Mouse (Mus musculus) kidney, embryonic 15.5 days (tissue): Measurements from ENCODE around the gene Grik1. TPM values are rescaled to one million over a fixed set of nuclear protein-coding genes. Genes with fewer than 3 reads are reported as not detected.

Experiments used
- ATAC-seq: fragments of 200-750 bp; cut with Nextera tagmentation; replicated peaks from 2 replicates; pipeline ENCODE4 v1.8.0; 2017; ENCODE audit warnings: moderate TSS enrichment; ENCODE audit not compliant: low FRiP score
- H3K27ac ChIP-seq: fragments of 300-500 bp; sonication (generic); 2 replicates; pipeline ENCODE4 v1.5.1; 2015; ENCODE audit warnings: mild to moderate bottlenecking, inconsistent platforms
- H3K27me3 ChIP-seq: fragments of 300-500 bp; sonication (generic); 2 replicates; pipeline ENCODE4 v1.6.1; 2015; ENCODE audit warnings: inconsistent platforms
- H3K36me3 ChIP-seq: fragments of 300-500 bp; sonication (generic); 2 replicates; pipeline ENCODE4 v1.6.1; 2015; ENCODE audit warnings: inconsistent platforms
- H3K4me1 ChIP-seq: fragments of 300-500 bp; sonication (generic); 2 replicates; pipeline ENCODE4 v1.6.1; 2015; ENCODE audit warnings: inconsistent platforms
- H3K4me2 ChIP-seq: fragments of 300-500 bp; sonication (generic); 2 replicates; pipeline ENCODE4 v1.6.1; 2015; ENCODE audit warnings: moderate library complexity, mild to moderate bottlenecking, inconsistent platforms
- H3K4me3 ChIP-seq: fragments of 300-500 bp; sonication (generic); replicated peaks from 2 replicates; pipeline ENCODE4 v1.5.1; 2015; ENCODE audit warnings: mild to moderate bottlenecking, inconsistent platforms
- H3K9ac ChIP-seq: fragments of 300-500 bp; sonication (generic); 2 replicates; pipeline ENCODE4 v1.6.1; 2015; ENCODE audit warnings: mild to moderate bottlenecking, inconsistent platforms
- H3K9me3 ChIP-seq: fragments of 300-500 bp; sonication (generic); replicated peaks from 2 replicates; pipeline ENCODE4 v1.6.1; 2016; ENCODE audit warnings: inconsistent platforms
- WGBS: fragments of 180-500 bp; shearing (Covaris S2); methylation state at CpG from one replicate; pipeline ENCODE4 v1.1.7; 2015; ENCODE audit warnings: mixed read lengths; 5-methylcytosine and 5-hydroxymethylcytosine counted together
- polyA plus RNA-seq: library from polyadenylated mRNA; unstranded; fragments of >200 nt; fragmentation: Nextera tagmentation; extraction: Ambion mirVana; gene quantifications from 2 replicates; pipeline ENCODE4 v1.2.1, GENCODE M21; 2015

Gene Grik1
- polyA plus RNA-seq, 1 experiment from 2014 or later, result 1.6 TPM

DNA sequence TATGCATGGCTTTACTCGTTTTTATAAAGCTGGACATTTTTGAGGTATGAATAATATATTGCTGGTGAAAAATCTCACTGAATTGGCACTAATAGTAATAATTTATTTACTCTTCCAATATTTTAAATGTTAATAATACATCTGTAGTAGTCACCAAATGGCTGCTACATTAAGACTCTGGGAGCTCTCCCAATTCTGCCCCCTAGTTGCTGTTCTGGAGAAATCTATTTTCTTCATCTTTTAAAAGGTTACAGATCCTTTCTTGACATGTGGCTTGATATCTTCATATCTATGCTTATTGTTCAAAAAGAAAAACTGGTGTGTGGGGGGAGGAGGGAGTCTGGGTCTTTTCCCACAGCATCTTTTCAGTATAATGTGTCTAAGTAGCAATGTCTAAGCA lies 151.2 kb downstream of the Grik1 start:
- H3K9me3 ChIP-seq, result no peaks in the 10 kb centered on the region
- no peak overlapping the region for H3K4me3 ChIP-seq
- no peak overlapping the region for H3K4me2 ChIP-seq
- H3K36me3 ChIP-seq, result no peaks in the 10 kb centered on the region
- ATAC-seq, result no peak
- H3K27ac ChIP-seq, result no peak overlapping the region
- no peak overlapping the region for H3K9ac ChIP-seq
- WGBS, result 60% methylated on average over 1 of the region's 1 CpGs
- H3K27me3 ChIP-seq, result no peaks in the 10 kb centered on the region
- no peaks in the 10 kb centered on the region for H3K4me1 ChIP-seq

DNA sequence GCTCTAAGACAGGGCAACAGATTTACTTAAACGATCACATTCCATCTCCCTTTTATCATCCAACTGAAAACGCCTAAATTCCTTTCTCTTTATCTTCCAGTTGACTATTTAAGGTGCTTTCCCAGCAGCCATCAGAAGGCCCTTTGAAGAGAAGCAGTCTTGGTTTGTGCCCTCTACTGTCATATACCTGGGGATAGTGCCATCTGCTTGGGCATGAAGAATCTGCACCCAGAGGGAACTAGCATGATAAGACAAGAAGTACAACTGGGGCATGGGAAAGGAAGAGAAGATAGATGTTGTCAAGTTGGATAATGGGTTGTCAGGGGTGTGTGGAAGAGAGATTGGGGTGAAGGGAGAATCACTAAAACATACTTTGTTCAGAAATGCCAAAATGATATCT lies 157.1 kb downstream of the Grik1 start:
- no peaks in the 10 kb centered on the region for H3K36me3 ChIP-seq
- WGBS, result 70% methylated on average over 2 of the region's 2 CpGs
- no peak overlapping the region for H3K4me3 ChIP-seq
- H3K4me2 ChIP-seq, result no peak overlapping the region
- H3K4me1 ChIP-seq, result no peaks in the 10 kb centered on the region
- H3K9ac ChIP-seq, result no peak overlapping the region
- no peaks in the 10 kb centered on the region for H3K9me3 ChIP-seq
- H3K27me3 ChIP-seq, result no peaks in the 10 kb centered on the region
- ATAC-seq, result no peak
- H3K27ac ChIP-seq, result no peak overlapping the region

- no peak overlapping the region for H3K4me3 ChIP-seq
- WGBS, result 91% methylated on average over 3 of the region's 3 CpGs
Measured at GRCm38 (mm10) chr16:88131103-88131502, 159.0 kb downstream of the Grik1 start.

GRCm38 (mm10) chr16:88125098-88125497 lies 165.0 kb downstream of the Grik1 start:
- H3K4me3 ChIP-seq, result no peak overlapping the region
- 77% methylated on average over 4 of the region's 4 CpGs for WGBS
- no peaks in the 10 kb centered on the region for H3K27me3 ChIP-seq
- no peak overlapping the region for H3K9ac ChIP-seq
- no peak overlapping the region for H3K4me2 ChIP-seq
- no peaks in the 10 kb centered on the region for H3K4me1 ChIP-seq
- H3K9me3 ChIP-seq, result no peaks in the 10 kb centered on the region
- no peak overlapping the region for H3K27ac ChIP-seq
- ATAC-seq, result no peak
- no peaks in the 10 kb centered on the region for H3K36me3 ChIP-seq

More at GRCm38 (mm10) chr16:88131103-88131502, 159.0 kb downstream of the Grik1 start:
- no peak for ATAC-seq
- Histone ChIP-seq H3K9ac (no peak overlapping the region), H3K27ac (no peak overlapping the region), H3K36me3 (no peaks in the 10 kb centered on the region), H3K9me3 (no peaks in the 10 kb centered on the region), H3K4me1 (no peaks in the 10 kb centered on the region), H3K4me2 (no peak overlapping the region), H3K27me3 (no peaks in the 10 kb centered on the region)

GRCm38 (mm10) chr16:88112551-88113138 lies 177.4 kb downstream of the Grik1 start:
- no peaks in the 10 kb centered on the region for H3K27me3 ChIP-seq
- 57% methylated on average over 8 of the region's 8 CpGs for WGBS
- H3K27ac ChIP-seq, result no peak overlapping the region
- peaks cover 4% of the 10 kb centered on the region; the same call in 1 of the 2 replicates for H3K4me1 ChIP-seq
- ATAC-seq, result no peak
- H3K9me3 ChIP-seq, result no peaks in the 10 kb centered on the region
- H3K9ac ChIP-seq, result no peak overlapping the region
- no peak overlapping the region for H3K4me3 ChIP-seq
- no peaks in the 10 kb centered on the region for H3K36me3 ChIP-seq
- H3K4me2 ChIP-seq, result no peak overlapping the region

DNA sequence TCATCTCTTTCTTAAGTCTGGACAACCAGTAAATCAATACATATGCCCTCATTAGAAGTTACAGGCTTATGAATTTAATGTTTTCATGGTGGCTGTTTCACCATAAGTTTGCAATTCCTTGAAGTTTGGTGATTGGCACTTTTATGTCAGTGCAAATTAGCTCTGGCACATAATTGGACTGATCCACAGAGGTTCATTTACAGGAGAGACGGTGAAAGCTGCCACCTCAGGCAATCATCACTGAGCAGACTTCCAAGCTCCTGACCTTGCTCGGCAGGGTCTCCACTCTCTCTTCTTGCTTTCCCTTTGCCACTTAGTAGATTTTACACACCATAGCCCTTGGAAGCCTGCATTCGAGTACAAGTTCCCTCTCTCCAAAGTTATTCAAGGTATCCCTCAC lies 178.6 kb downstream of the Grik1 start:
- H3K4me1 ChIP-seq, result peaks cover 4% of the 10 kb centered on the region; the same call in 1 of the 2 replicates
- H3K36me3 ChIP-seq, result no peaks in the 10 kb centered on the region
- H3K4me2 ChIP-seq, result no peak overlapping the region
- H3K27me3 ChIP-seq, result no peaks in the 10 kb centered on the region
- H3K9me3 ChIP-seq, result no peaks in the 10 kb centered on the region
- no peak for ATAC-seq
- H3K9ac ChIP-seq, result no peak overlapping the region
- H3K4me3 ChIP-seq, result no peak overlapping the region
- 27% methylated on average over 3 of the region's 3 CpGs for WGBS
- H3K27ac ChIP-seq, result no peak overlapping the region

DNA sequence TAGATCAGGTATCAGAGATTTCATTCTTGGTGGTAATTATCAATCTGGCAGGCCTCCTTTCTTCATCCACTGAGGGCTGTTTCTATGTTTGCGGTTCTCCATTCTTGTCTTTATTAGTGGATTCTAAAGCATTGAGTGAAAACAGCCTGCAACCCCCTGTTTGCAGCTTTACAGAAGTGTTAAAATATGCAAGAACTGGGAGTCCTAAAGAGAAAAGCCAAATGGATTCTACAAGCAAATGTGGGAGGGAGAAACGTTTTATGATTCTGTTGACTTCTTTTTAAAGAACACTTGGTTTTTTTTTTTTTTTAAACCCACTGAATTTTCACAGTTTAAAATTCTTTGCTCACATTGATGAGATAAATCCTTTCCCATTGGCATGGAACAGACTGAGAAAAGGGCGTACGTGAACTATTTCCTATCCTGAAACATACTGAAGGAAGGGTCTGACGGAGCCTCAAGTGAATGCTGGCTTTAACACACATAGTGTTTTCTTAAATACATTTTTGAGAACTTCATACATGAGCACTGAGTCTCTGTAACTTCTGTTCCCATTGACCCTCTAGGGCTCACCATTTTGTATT lies 195.8 kb downstream of the Grik1 start:
- WGBS, result 76% methylated on average over 5 of the region's 5 CpGs
- no peaks in the 10 kb centered on the region for H3K4me1 ChIP-seq
- no peaks in the 10 kb centered on the region for H3K27me3 ChIP-seq
- H3K4me3 ChIP-seq, result no peak overlapping the region
- no peak overlapping the region for H3K9ac ChIP-seq
- H3K4me2 ChIP-seq, result no peak overlapping the region
- H3K36me3 ChIP-seq, result no peaks in the 10 kb centered on the region
- ATAC-seq, result no peak
- H3K9me3 ChIP-seq, result no peaks in the 10 kb centered on the region
- no peak overlapping the region for H3K27ac ChIP-seq

- ATAC-seq, result no peak
- Histone ChIP-seq H3K4me3 (no peak overlapping the region), H3K4me2 (no peak overlapping the region), H3K4me1 (no peaks in the 10 kb centered on the region), H3K27ac (no peak overlapping the region), H3K27me3 (no peaks in the 10 kb centered on the region), H3K9me3 (no peaks in the 10 kb centered on the region), H3K9ac (no peak overlapping the region), H3K36me3 (no peaks in the 10 kb centered on the region)
- 70% methylated on average over 7 of the region's 7 CpGs for WGBS
Measured at GRCm38 (mm10) chr16:88087280-88087679, 202.8 kb downstream of the Grik1 start.

- no peaks in the 10 kb centered on the region for H3K36me3 ChIP-seq
- no peak overlapping the region for H3K9ac ChIP-seq
- 77% methylated on average over 5 of the region's 5 CpGs for WGBS
- ATAC-seq, result no peak
- no peaks in the 10 kb centered on the region for H3K4me1 ChIP-seq
- H3K9me3 ChIP-seq, result no peaks in the 10 kb centered on the region
- H3K27ac ChIP-seq, result no peak overlapping the region
- no peak overlapping the region for H3K4me2 ChIP-seq
- H3K4me3 ChIP-seq, result no peak overlapping the region
- H3K27me3 ChIP-seq, result no peaks in the 10 kb centered on the region
Measured at GRCm38 (mm10) chr16:88074716-88075115, 215.3 kb downstream of the Grik1 start.

DNA sequence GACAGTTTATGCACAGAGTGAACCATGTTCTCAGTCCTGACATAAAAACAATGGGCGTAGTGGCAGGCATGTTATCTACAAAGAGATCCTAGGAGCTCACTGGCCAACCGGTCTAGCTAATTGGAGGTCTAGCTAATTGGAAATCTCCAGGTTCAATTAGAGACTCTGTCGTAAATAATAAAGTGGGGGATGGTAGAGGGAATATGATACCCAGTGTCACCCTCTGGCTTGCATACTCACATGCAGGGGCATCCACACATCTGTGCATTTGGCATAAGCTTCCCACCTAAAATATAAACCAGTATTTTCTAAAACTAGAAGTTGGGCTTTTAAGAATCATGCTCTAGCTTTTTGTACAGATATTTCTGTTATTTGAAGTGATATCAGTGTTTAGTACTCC lies 229.1 kb downstream of the Grik1 start:
- Histone ChIP-seq H3K27me3 (no peaks in the 10 kb centered on the region), H3K36me3 (no peaks in the 10 kb centered on the region), H3K27ac (no peak overlapping the region), H3K4me1 (no peaks in the 10 kb centered on the region), H3K4me2 (no peak overlapping the region), H3K9ac (no peak overlapping the region), H3K4me3 (no peak overlapping the region), H3K9me3 (no peaks in the 10 kb centered on the region)
- no peak for ATAC-seq
- WGBS, result 72% methylated on average over 3 of the region's 3 CpGs

- 69% methylated on average over 10 of the region's 10 CpGs for WGBS
- Histone ChIP-seq H3K4me2 (no peak overlapping the region), H3K27ac (no peak overlapping the region), H3K27me3 (no peaks in the 10 kb centered on the region), H3K4me3 (no peak overlapping the region), H3K36me3 (no peaks in the 10 kb centered on the region), H3K9me3 (no peaks in the 10 kb centered on the region), H3K9ac (no peak overlapping the region), H3K4me1 (no peaks in the 10 kb centered on the region)
- ATAC-seq, result no peak
Measured at GRCm38 (mm10) chr16:88048121-88048520, 241.9 kb downstream of the Grik1 start.

DNA sequence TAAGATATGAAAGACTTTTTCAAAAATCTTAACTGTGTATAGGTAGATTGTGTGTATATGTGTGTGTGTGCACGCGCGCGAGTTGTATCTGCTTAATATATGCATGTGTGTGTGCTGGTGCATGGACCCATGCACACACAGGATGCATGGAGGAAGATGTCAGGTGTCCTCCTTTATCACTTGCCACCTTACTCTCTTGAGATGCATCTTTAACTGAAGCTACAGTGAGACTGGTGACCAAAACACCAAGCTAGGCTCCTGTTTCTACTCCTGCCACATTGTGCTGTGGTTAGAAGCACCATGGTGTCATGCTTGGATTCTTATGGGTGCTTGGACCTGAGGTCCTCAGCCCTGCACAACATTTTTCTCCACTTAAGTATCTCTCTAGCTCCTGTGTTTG lies 245.7 kb downstream of the Grik1 start:
- ATAC-seq, result no peak
- Histone ChIP-seq H3K4me3 (no peak overlapping the region), H3K4me1 (no peaks in the 10 kb centered on the region), H3K36me3 (no peaks in the 10 kb centered on the region), H3K4me2 (no peak overlapping the region), H3K27ac (no peak overlapping the region), H3K9me3 (no peaks in the 10 kb centered on the region), H3K27me3 (no peaks in the 10 kb centered on the region), H3K9ac (no peak overlapping the region)
- WGBS, result over 99% methylated on average over 4 of the region's 4 CpGs

- H3K27ac ChIP-seq, result no peak overlapping the region
- WGBS, result 23% methylated on average over 6 of the region's 6 CpGs
- no peaks in the 10 kb centered on the region for H3K4me1 ChIP-seq
- no peak overlapping the region for H3K4me2 ChIP-seq
- H3K9ac ChIP-seq, result no peak overlapping the region
- ATAC-seq, result no peak
- H3K27me3 ChIP-seq, result no peaks in the 10 kb centered on the region
- H3K36me3 ChIP-seq, result no peaks in the 10 kb centered on the region
- H3K9me3 ChIP-seq, result no peaks in the 10 kb centered on the region
- H3K4me3 ChIP-seq, result no peak overlapping the region
Measured at GRCm38 (mm10) chr16:88042458-88042857, 247.6 kb downstream of the Grik1 start.
